Mouse (Mus musculus) G1E (cell line): Measurements from ENCODE around the gene AC134908.4.

Experiments
- CTCF ChIP-seq: IDR thresholded peaks from 2 replicates; pipeline ENCODE4 v1.5.1; 2012; ENCODE audit warnings: low read depth, low read length, inconsistent platforms, mixed read lengths
- GATA1 ChIP-seq: IDR thresholded peaks from 2 replicates; pipeline ENCODE4 v1.6.1; 2012; ENCODE audit warnings: borderline replicate concordance, low read length, inconsistent platforms, mixed read lengths
- GATA2 ChIP-seq: IDR thresholded peaks from 2 replicates; pipeline ENCODE4 v1.6.1; 2012; ENCODE audit warnings: low read depth, low read length, inconsistent platforms, borderline replicate concordance
- POLR2AphosphoS5 ChIP-seq: IDR thresholded peaks from 2 replicates; pipeline ENCODE4 v1.6.1; 2012; ENCODE audit warnings: low read depth, low read length, inconsistent platforms; ENCODE audit not compliant: insufficient replicate concordance
- TAL1 ChIP-seq: conservative IDR thresholded peaks from 2 replicates; pipeline ENCODE4 v1.6.1; 2012; ENCODE audit warnings: low read depth, low read length, inconsistent platforms, mixed read lengths

DNA sequence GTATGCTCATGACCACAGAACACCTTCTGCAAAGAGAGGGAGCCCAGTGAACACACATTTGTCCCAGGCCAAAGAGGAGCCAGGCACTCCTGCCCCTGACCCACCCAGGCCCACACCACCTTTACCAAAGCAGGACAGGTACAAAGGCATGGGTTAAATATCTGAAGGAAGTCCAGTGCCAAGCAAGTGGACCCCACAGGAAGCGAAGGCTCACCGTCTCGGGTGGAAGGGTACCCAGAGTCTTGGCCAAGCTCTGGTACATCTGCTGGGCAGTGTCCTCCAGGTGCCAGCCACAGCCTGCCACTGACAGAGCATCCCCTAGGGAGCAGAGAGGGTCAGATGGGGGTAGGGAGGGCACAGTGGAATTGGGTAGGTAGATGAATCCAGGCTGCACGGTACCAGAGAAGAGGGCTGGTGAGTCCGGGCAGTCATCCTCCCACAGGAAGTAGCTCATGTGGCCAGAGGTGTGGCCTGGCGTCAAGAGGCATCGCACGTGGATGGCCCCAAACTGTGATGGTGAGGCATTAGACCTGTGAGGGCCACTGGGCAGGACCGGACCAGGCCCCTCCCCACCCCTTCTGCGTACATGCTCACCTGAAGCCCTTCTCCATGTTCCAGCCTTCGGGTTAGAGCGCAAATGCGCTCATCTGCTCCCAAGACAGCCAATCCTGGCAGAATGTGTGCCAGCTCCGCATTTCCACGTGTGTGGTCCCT is 11.4 kb downstream of the AC134908.4 start:
- TF ChIP-seq CTCF (no peak), GATA1 (no peak), POLR2AphosphoS5 (no peak; the same call in 1 of the 2 replicates), TAL1 (no peak), GATA2 (no peak)
